Mouse (Mus musculus): ENCODE results near the gene Sox6.

Gene Sox6

GRCm38 (mm10) chr7:115951689-115952088, 86.9 kb downstream of the Sox6 start:
- H3K36me3 ChIP-seq (ENCODE audit: control insufficient read depth, insufficient read depth, low read length, poor library complexity, severe bottlenecking) = no peaks in the 10 kb centered on the region
- no peaks in the 10 kb centered on the region for H3K27me3 ChIP-seq (ENCODE audit: control insufficient read depth, insufficient read depth, low read length, poor library complexity, severe bottlenecking)
- DNase-seq (ENCODE audit: low read depth, low spot score) = no peak

GRCm38 (mm10) chr7:115947916-115948315, 90.7 kb downstream of the Sox6 start:
- Histone ChIP-seq H3K27me3 (ENCODE audit: control insufficient read depth, insufficient read depth, low read length, poor library complexity, severe bottlenecking) (no peaks in the 10 kb centered on the region), H3K36me3 (ENCODE audit: control insufficient read depth, insufficient read depth, low read length, poor library complexity, severe bottlenecking) (no peaks in the 10 kb centered on the region)
- DNase-seq (ENCODE audit: low read depth, low spot score) = no peak

- DNase-seq (ENCODE audit: low read depth, low spot score) = no peak
- Histone ChIP-seq H3K27me3 (ENCODE audit: control insufficient read depth, insufficient read depth, low read length, poor library complexity, severe bottlenecking) (no peaks in the 10 kb centered on the region), H3K36me3 (ENCODE audit: control insufficient read depth, insufficient read depth, low read length, poor library complexity, severe bottlenecking) (no peaks in the 10 kb centered on the region)
Observed at GRCm38 (mm10) chr7:115946559-115946958, 92.0 kb downstream of the Sox6 start.

- H3K27me3 ChIP-seq (ENCODE audit: control insufficient read depth, insufficient read depth, low read length, poor library complexity, severe bottlenecking) = no peaks in the 10 kb centered on the region
- no peaks in the 10 kb centered on the region for H3K36me3 ChIP-seq (ENCODE audit: control insufficient read depth, insufficient read depth, low read length, poor library complexity, severe bottlenecking)
- no peak for DNase-seq (ENCODE audit: low read depth, low spot score)
Observed at GRCm38 (mm10) chr7:115945516-115945915, 93.1 kb downstream of the Sox6 start.

- no peaks in the 10 kb centered on the region for H3K36me3 ChIP-seq (ENCODE audit: control insufficient read depth, insufficient read depth, low read length, poor library complexity, severe bottlenecking)
- DNase-seq (ENCODE audit: low read depth, low spot score) = no peak
- no peaks in the 10 kb centered on the region for H3K27me3 ChIP-seq (ENCODE audit: control insufficient read depth, insufficient read depth, low read length, poor library complexity, severe bottlenecking)
Observed at GRCm38 (mm10) chr7:115944250-115944649, 94.3 kb downstream of the Sox6 start.

- no peak for DNase-seq (ENCODE audit: low read depth, low spot score)
- Histone ChIP-seq H3K36me3 (ENCODE audit: control insufficient read depth, insufficient read depth, low read length, poor library complexity, severe bottlenecking) (no peaks in the 10 kb centered on the region), H3K27me3 (ENCODE audit: control insufficient read depth, insufficient read depth, low read length, poor library complexity, severe bottlenecking) (no peaks in the 10 kb centered on the region)
Observed at GRCm38 (mm10) chr7:115941766-115942165, 96.8 kb downstream of the Sox6 start.

GRCm38 (mm10) chr7:115939292-115939691, 99.3 kb downstream of the Sox6 start:
- DNase-seq (ENCODE audit: low read depth, low spot score) = no peak
- no peaks in the 10 kb centered on the region for H3K27me3 ChIP-seq (ENCODE audit: control insufficient read depth, insufficient read depth, low read length, poor library complexity, severe bottlenecking)
- H3K36me3 ChIP-seq (ENCODE audit: control insufficient read depth, insufficient read depth, low read length, poor library complexity, severe bottlenecking) = no peaks in the 10 kb centered on the region

GRCm38 (mm10) chr7:115936908-115937307, 101.7 kb downstream of the Sox6 start:
- no peaks in the 10 kb centered on the region for H3K36me3 ChIP-seq (ENCODE audit: control insufficient read depth, insufficient read depth, low read length, poor library complexity, severe bottlenecking)
- H3K27me3 ChIP-seq (ENCODE audit: control insufficient read depth, insufficient read depth, low read length, poor library complexity, severe bottlenecking) = no peaks in the 10 kb centered on the region
- DNase-seq (ENCODE audit: low read depth, low spot score) = no peak

- DNase-seq (ENCODE audit: low read depth, low spot score) = no peak
- no peaks in the 10 kb centered on the region for H3K27me3 ChIP-seq (ENCODE audit: control insufficient read depth, insufficient read depth, low read length, poor library complexity, severe bottlenecking)
- H3K36me3 ChIP-seq (ENCODE audit: control insufficient read depth, insufficient read depth, low read length, poor library complexity, severe bottlenecking) = no peaks in the 10 kb centered on the region
Observed at GRCm38 (mm10) chr7:115915338-115915737, 123.3 kb downstream of the Sox6 start.

GRCm38 (mm10) chr7:115910313-115910712, 128.3 kb downstream of the Sox6 start:
- H3K36me3 ChIP-seq (ENCODE audit: control insufficient read depth, insufficient read depth, low read length, poor library complexity, severe bottlenecking) = no peaks in the 10 kb centered on the region
- no peaks in the 10 kb centered on the region for H3K27me3 ChIP-seq (ENCODE audit: control insufficient read depth, insufficient read depth, low read length, poor library complexity, severe bottlenecking)
- DNase-seq (ENCODE audit: low read depth, low spot score) = no peak

- no peak for DNase-seq (ENCODE audit: low read depth, low spot score)
- no peaks in the 10 kb centered on the region for H3K36me3 ChIP-seq (ENCODE audit: control insufficient read depth, insufficient read depth, low read length, poor library complexity, severe bottlenecking)
- no peaks in the 10 kb centered on the region for H3K27me3 ChIP-seq (ENCODE audit: control insufficient read depth, insufficient read depth, low read length, poor library complexity, severe bottlenecking)
Observed at GRCm38 (mm10) chr7:115904798-115905207, 133.8 kb downstream of the Sox6 start.

- no peak for DNase-seq (ENCODE audit: low read depth, low spot score)
- no peaks in the 10 kb centered on the region for H3K36me3 ChIP-seq (ENCODE audit: control insufficient read depth, insufficient read depth, low read length, poor library complexity, severe bottlenecking)
- no peaks in the 10 kb centered on the region for H3K27me3 ChIP-seq (ENCODE audit: control insufficient read depth, insufficient read depth, low read length, poor library complexity, severe bottlenecking)
Observed at GRCm38 (mm10) chr7:115903931-115904797, 134.4 kb downstream of the Sox6 start.

- DNase-seq (ENCODE audit: low read depth, low spot score) = no peak
- no peaks in the 10 kb centered on the region for H3K27me3 ChIP-seq (ENCODE audit: control insufficient read depth, insufficient read depth, low read length, poor library complexity, severe bottlenecking)
- H3K36me3 ChIP-seq (ENCODE audit: control insufficient read depth, insufficient read depth, low read length, poor library complexity, severe bottlenecking) = no peaks in the 10 kb centered on the region
Observed at GRCm38 (mm10) chr7:115903368-115903767, 135.2 kb downstream of the Sox6 start.

GRCm38 (mm10) chr7:115895831-115896230, 142.8 kb downstream of the Sox6 start:
- H3K36me3 ChIP-seq (ENCODE audit: control insufficient read depth, insufficient read depth, low read length, poor library complexity, severe bottlenecking) = no peaks in the 10 kb centered on the region
- no peak for DNase-seq (ENCODE audit: low read depth, low spot score)

GRCm38 (mm10) chr7:115895028-115895671, 143.4 kb downstream of the Sox6 start:
- Histone ChIP-seq H3K36me3 (ENCODE audit: control insufficient read depth, insufficient read depth, low read length, poor library complexity, severe bottlenecking) (no peaks in the 10 kb centered on the region), H3K27me3 (ENCODE audit: control insufficient read depth, insufficient read depth, low read length, poor library complexity, severe bottlenecking) (no peaks in the 10 kb centered on the region)
- DNase-seq (ENCODE audit: low read depth, low spot score) = no peak

More at GRCm38 (mm10) chr7:115895831-115896230, 142.8 kb downstream of the Sox6 start:
- H3K27me3 ChIP-seq (ENCODE audit: control insufficient read depth, insufficient read depth, low read length, poor library complexity, severe bottlenecking) = no peaks in the 10 kb centered on the region
